Mouse (Mus musculus) MEL (cell line): Measurements from ENCODE around the gene Prkd2.

Source experiments
- BHLHE40 ChIP-seq: IDR thresholded peaks from 2 replicates; pipeline ENCODE4 v1.6.1; 2012; ENCODE audit warnings: low read depth, mild to moderate bottlenecking, inconsistent platforms, low read length, improper control_type of control experiment, borderline replicate concordance
- CHD1 ChIP-seq: IDR thresholded peaks from 2 replicates; pipeline ENCODE4 v1.6.1; 2012; ENCODE audit warnings: low read depth, mild to moderate bottlenecking, inconsistent platforms, low read length, improper control_type of control experiment
- CTCF ChIP-seq, 3 experiments: IDR thresholded peaks in 2 of 3; conservative IDR thresholded peaks in 1 of 3; 2 replicates each; pipeline ENCODE4 v1.5.1; 2011 to 2012; ENCODE audit warnings: low read length in 3 of 3, low read depth in 2 of 3, mild to moderate bottlenecking in 2 of 3, improper control_type of control experiment in 1 of 3, inconsistent platforms in 1 of 3, mixed read lengths in 1 of 3, moderate library complexity in 1 of 3; ENCODE audit not compliant: control insufficient read depth in 1 of 3, insufficient read depth in 1 of 3, poor library complexity in 1 of 3, severe bottlenecking in 1 of 3
- ELF1 ChIP-seq: IDR thresholded peaks from 2 replicates; pipeline ENCODE4 v1.6.1; 2014; ENCODE audit warnings: low read depth, mild to moderate bottlenecking, inconsistent platforms, low read length, improper control_type of control experiment, moderate library complexity
- GATA1 ChIP-seq: IDR thresholded peaks from 2 replicates; pipeline ENCODE4 v1.6.1; 2011; ENCODE audit warnings: low read depth, low read length, improper control_type of control experiment
- MAX ChIP-seq: IDR thresholded peaks from 2 replicates; pipeline ENCODE4 v1.6.1; 2011; ENCODE audit warnings: low read length, improper control_type of control experiment
- MAZ ChIP-seq: IDR thresholded peaks from 2 replicates; pipeline ENCODE4 v1.6.1; 2012; ENCODE audit warnings: low read depth, mild to moderate bottlenecking, inconsistent platforms, low read length, improper control_type of control experiment
- POLR2A ChIP-seq, 2 experiments: IDR thresholded peaks; 2 replicates each; pipeline ENCODE4 v1.6.1; 2011 to 2012; ENCODE audit warnings: low read length in 2 of 2, mild to moderate bottlenecking in 2 of 2, control low read depth in 1 of 2, improper control_type of control experiment in 1 of 2, low read depth in 1 of 2, moderate library complexity in 1 of 2; ENCODE audit not compliant: control insufficient read depth in 1 of 2, insufficient read depth in 1 of 2, poor library complexity in 1 of 2
- POLR2AphosphoS2 ChIP-seq: IDR thresholded peaks from 2 replicates; pipeline ENCODE4 v1.6.1; 2011; ENCODE audit warnings: low read length, improper control_type of control experiment
- TCF12 ChIP-seq: IDR thresholded peaks from 2 replicates; pipeline ENCODE4 v1.6.1; 2014; ENCODE audit warnings: low read depth, mild to moderate bottlenecking, inconsistent platforms, low read length, improper control_type of control experiment, moderate library complexity

GRCm38 (mm10) chr7:16839427-16840108 is 3.1 kb upstream of the Prkd2 start:
- TF ChIP-seq MAZ (no peak), MAX (no peak), CHD1 (no peak), POLR2A (IDR thresholded peaks at IDR 0.05; ENCODE audit: control insufficient read depth in 1 of 2, insufficient read depth in 1 of 2, low read depth in 1 of 2, low read length in 2 of 2, poor library complexity in 1 of 2) (no peak), ELF1 (no peak), BHLHE40 (no peak), CTCF (IDR thresholded peaks at IDR 0.05 in 2 of 3, conservative IDR thresholded peaks at IDR 0.05 in 1 of 3; ENCODE audit: control insufficient read depth in 1 of 3, insufficient read depth in 1 of 3, low read depth in 2 of 3, low read length in 3 of 3, poor library complexity in 1 of 3, severe bottlenecking in 1 of 3) (no peak), POLR2AphosphoS2 (no peak), TCF12 (no peak), GATA1 (no peak)
